Mouse (Mus musculus) liver, adult (tissue): ENCODE measurements around the gene Elavl4.

Experiments
- GATA4 ChIP-seq: IDR thresholded peaks from 2 replicates; pipeline ENCODE4 v1.6.1; 2014; ENCODE audit warnings: mild to moderate bottlenecking, low read length; ENCODE audit not compliant: insufficient replicate concordance

Elavl4 gene

GRCm38 (mm10) chr4:110351178-110352000, at the start of gene Elavl4:
Gene Elavl4, minus strand, starts transcription at chr4:110351909.
- TF ChIP-seq GATA4 = no peak

- no peak for TF ChIP-seq GATA4
These were observed 45.9 kb upstream of the Elavl4 start, which contains the start of gene Agbl4 for GRCm38 (mm10) chr4:110397618-110398045. Gene Agbl4, plus strand, starts transcription at chr4:110397661.

- TF ChIP-seq GATA4 = no peak
These were observed 44.5 kb upstream of the Elavl4 start for GRCm38 (mm10) chr4:110396221-110396620.

- TF ChIP-seq GATA4 = no peak
These were observed 8.9 kb upstream of the Elavl4 start for GRCm38 (mm10) chr4:110360568-110360967.

GRCm38 (mm10) chr4:110352001-110352369, 276 bp upstream of the Elavl4 start:
- no peak for TF ChIP-seq GATA4

GRCm38 (mm10) chr4:110350856-110351177, 892 bp downstream of the Elavl4 start:
- TF ChIP-seq GATA4 = no peak

GRCm38 (mm10) chr4:110323912-110324311, 27.8 kb downstream of the Elavl4 start:
- no peak for TF ChIP-seq GATA4

- no peak for TF ChIP-seq GATA4
These were observed 39.6 kb downstream of the Elavl4 start for GRCm38 (mm10) chr4:110312126-110312525.

- no peak for TF ChIP-seq GATA4
These were observed 44.7 kb downstream of the Elavl4 start for GRCm38 (mm10) chr4:110306972-110307371.

GRCm38 (mm10) chr4:110306559-110306958, 45.1 kb downstream of the Elavl4 start:
- TF ChIP-seq GATA4 = no peak

GRCm38 (mm10) chr4:110295793-110296192, 55.9 kb downstream of the Elavl4 start:
- TF ChIP-seq GATA4 = no peak

GRCm38 (mm10) chr4:110293238-110293637, 58.5 kb downstream of the Elavl4 start:
- no peak for TF ChIP-seq GATA4

- no peak for TF ChIP-seq GATA4
These were observed 59.2 kb downstream of the Elavl4 start for GRCm38 (mm10) chr4:110292471-110292870.

GRCm38 (mm10) chr4:110290544-110291095, 61.1 kb downstream of the Elavl4 start:
- TF ChIP-seq GATA4 = no peak

GRCm38 (mm10) chr4:110290056-110290455, 61.7 kb downstream of the Elavl4 start:
- no peak for TF ChIP-seq GATA4

GRCm38 (mm10) chr4:110287412-110288067, 64.2 kb downstream of the Elavl4 start:
- TF ChIP-seq GATA4 = no peak
